Mouse (Mus musculus) megakaryocyte progenitor cell, adult 5-6 weeks (primary cell): ENCODE results near the gene Ccdc33. TPM values are rescaled to one million over a fixed set of nuclear protein-coding genes. Genes with fewer than 3 reads are reported as not detected.

ENCODE experiments used
- ATAC-seq: replicated peaks from 2 replicates; pipeline ENCODE4 v1.8.0; 2016; ENCODE audit warnings: mild to moderate bottlenecking, moderate TSS enrichment, inconsistent platforms; ENCODE audit not compliant: poor library complexity
- total RNA-seq, 2 experiments: library from RNA; stranded (forward) in 1 of 2; stranded (reverse) in 1 of 2; fragments of 157-497, 149-512 nt in 1 of 2; fragments of 200-1000 nt in 1 of 2; gene quantifications; 2 replicates each; pipeline versions ENCODE4 v1.2.3 to v1.2.4; 2015 to 2017

Gene Ccdc33
- total RNA-seq (2015) (not detected in 2 replicates), total RNA-seq (2017) (not detected in 2 replicates)

GRCm38 (mm10) chr9:58118671-58119070 is at the start of gene Ccdc33:
TSS of gene Ccdc33 (minus strand) at chr9:58118823.
- no peak for ATAC-seq

GRCm38 (mm10) chr9:58165779-58166178 is 47.2 kb upstream of the Ccdc33 start:
- no peak for ATAC-seq

- ATAC-seq, result no peak
Measured at GRCm38 (mm10) chr9:58163146-58163545, 44.5 kb upstream of the Ccdc33 start.

GRCm38 (mm10) chr9:58162173-58162572 is 43.5 kb upstream of the Ccdc33 start:
- no peak for ATAC-seq

GRCm38 (mm10) chr9:58160315-58160714 is 41.7 kb upstream of the Ccdc33 start:
- 0 out of 2 replicates have a peak, but pooled peaks have one; percentile 23 for ATAC-seq

- ATAC-seq, result no peak
Measured at GRCm38 (mm10) chr9:58159855-58160254, 41.2 kb upstream of the Ccdc33 start.

GRCm38 (mm10) chr9:58158541-58159311 is 40.1 kb upstream of the Ccdc33 start:
- ATAC-seq, result no peak

- no peak for ATAC-seq
Measured at GRCm38 (mm10) chr9:58157838-58158237, 39.2 kb upstream of the Ccdc33 start.

- ATAC-seq, result no peak
Measured at GRCm38 (mm10) chr9:58156819-58157560, 38.4 kb upstream of the Ccdc33 start.

GRCm38 (mm10) chr9:58155366-58155765 is 36.7 kb upstream of the Ccdc33 start:
- no peak for ATAC-seq

GRCm38 (mm10) chr9:58153095-58153494 is 34.5 kb upstream of the Ccdc33 start:
- no peak for ATAC-seq

GRCm38 (mm10) chr9:58150733-58151361 is 32.2 kb upstream of the Ccdc33 start:
- ATAC-seq, result no peak

GRCm38 (mm10) chr9:58148806-58149205 is 30.2 kb upstream of the Ccdc33 start:
- no peak for ATAC-seq

GRCm38 (mm10) chr9:58145417-58145816 is 26.8 kb upstream of the Ccdc33 start:
- ATAC-seq, result no peak

- no peak for ATAC-seq
Measured at GRCm38 (mm10) chr9:58144664-58145063, 26.0 kb upstream of the Ccdc33 start.

GRCm38 (mm10) chr9:58143419-58143818 is 24.8 kb upstream of the Ccdc33 start:
- ATAC-seq, result no peak

- ATAC-seq, result no peak
Measured at GRCm38 (mm10) chr9:58139947-58140346, 21.3 kb upstream of the Ccdc33 start.

GRCm38 (mm10) chr9:58135921-58136321 is 17.3 kb upstream of the Ccdc33 start:
- no peak for ATAC-seq

GRCm38 (mm10) chr9:58134906-58135305 is 16.3 kb upstream of the Ccdc33 start:
- no peak for ATAC-seq

- no peak for ATAC-seq
Measured at GRCm38 (mm10) chr9:58133893-58134884, 15.6 kb upstream of the Ccdc33 start.
